Mouse (Mus musculus): ENCODE measurements around the gene Casp8. TPM values are rescaled to one million over a fixed set of nuclear protein-coding genes. Genes with fewer than 3 reads are reported as not detected.
"Not testable (repeated sequence)": the region's sequence is repeated elsewhere in the genome, so short reads cannot be mapped to it uniquely, and the experiment has no call there.

Casp8 gene
- polyA plus RNA-seq, 1 experiment from 2014 or later, result 39.1 TPM

- H3K4me3 ChIP-seq (ENCODE audit: low read depth, low read length), result no peak overlapping the region
- peaks cover 13% of the 10 kb centered on the region; the same call in 1 of the 2 replicates for H3K36me3 ChIP-seq (ENCODE audit: control insufficient read depth, insufficient read depth)
- H3K27ac ChIP-seq (ENCODE audit: low read depth, low read length), result peak overlapping the region; percentile 17; the same call in 1 of the 2 replicates
- WGBS, result 62% methylated on average over 6 of the region's 6 CpGs
- no peaks in the 10 kb centered on the region for H3K9me3 ChIP-seq (ENCODE audit: control insufficient read depth)
- no peaks in the 10 kb centered on the region for H3K27me3 ChIP-seq (replicated peaks; ENCODE audit: control insufficient read depth, insufficient read depth, low read length)
- no peak for ATAC-seq
- H3K9ac ChIP-seq (ENCODE audit: low read depth, low read length), result no peak overlapping the region
- H3K4me1 ChIP-seq (replicated peaks; ENCODE audit: control insufficient read depth, insufficient read depth, low read length), result no peaks in the 10 kb centered on the region
- peak; percentile 5; the same call in 1 of the 2 replicates for TF ChIP-seq CTCF (IDR thresholded peaks at IDR 0.05; ENCODE audit: low read depth)
- H3K4me2 ChIP-seq (replicated peaks; ENCODE audit: low read depth), result peak overlapping the region; percentile 40
Measured at GRCm38 (mm10) chr1:58803531-58803930, 8.4 kb downstream of the Casp8 start.

GRCm38 (mm10) chr1:58806651-58807050 lies 11.5 kb downstream of the Casp8 start:
- no peaks in the 10 kb centered on the region for H3K4me1 ChIP-seq (replicated peaks; ENCODE audit: control insufficient read depth, insufficient read depth, low read length)
- no peak overlapping the region for H3K27ac ChIP-seq (ENCODE audit: low read depth, low read length)
- no peak for TF ChIP-seq CTCF (IDR thresholded peaks at IDR 0.05; ENCODE audit: low read depth)
- no peak overlapping the region for H3K9ac ChIP-seq (ENCODE audit: low read depth, low read length)
- no peaks in the 10 kb centered on the region for H3K27me3 ChIP-seq (replicated peaks; ENCODE audit: control insufficient read depth, insufficient read depth, low read length)
- H3K4me2 ChIP-seq (replicated peaks; ENCODE audit: low read depth), result no peak overlapping the region
- no peak for ATAC-seq
- WGBS, result 67% methylated on average over 3 of the region's 3 CpGs
- H3K36me3 ChIP-seq (ENCODE audit: control insufficient read depth, insufficient read depth), result peaks cover 6% of the 10 kb centered on the region; the same call in 1 of the 2 replicates
- 0 out of 2 replicates have a peak, but pooled peaks cover 3% of the 10 kb centered on the region for H3K9me3 ChIP-seq (ENCODE audit: control insufficient read depth)
- no peak overlapping the region for H3K4me3 ChIP-seq (ENCODE audit: low read depth, low read length)

GRCm38 (mm10) chr1:58826319-58826718 lies 31.1 kb downstream of the Casp8 start:
- Histone ChIP-seq H3K27ac (ENCODE audit: low read depth, low read length) (no peak overlapping the region), H3K4me1 (replicated peaks; ENCODE audit: control insufficient read depth, insufficient read depth, low read length) (no peaks in the 10 kb centered on the region), H3K27me3 (replicated peaks; ENCODE audit: control insufficient read depth, insufficient read depth, low read length) (no peaks in the 10 kb centered on the region), H3K36me3 (ENCODE audit: control insufficient read depth, insufficient read depth) (peaks cover 72% of the 10 kb centered on the region), H3K9ac (ENCODE audit: low read depth, low read length) (no peak overlapping the region), H3K4me2 (replicated peaks; ENCODE audit: low read depth) (no peak overlapping the region), H3K4me3 (ENCODE audit: low read depth, low read length) (no peak overlapping the region), H3K9me3 (ENCODE audit: control insufficient read depth) (no peaks in the 10 kb centered on the region)
- 78% methylated on average over 3 of the region's 3 CpGs for WGBS
- no peak for ATAC-seq
- TF ChIP-seq CTCF (IDR thresholded peaks at IDR 0.05; ENCODE audit: low read depth), result no peak

- no peaks in the 10 kb centered on the region for H3K4me1 ChIP-seq (replicated peaks; ENCODE audit: control insufficient read depth, insufficient read depth, low read length)
- H3K9ac ChIP-seq (ENCODE audit: low read depth, low read length), result no peak overlapping the region
- ATAC-seq, result no peak
- H3K27me3 ChIP-seq (replicated peaks; ENCODE audit: control insufficient read depth, insufficient read depth, low read length), result no peaks in the 10 kb centered on the region
- 89% methylated on average over 5 of the region's 5 CpGs for WGBS
- no peaks in the 10 kb centered on the region for H3K9me3 ChIP-seq (ENCODE audit: control insufficient read depth)
- no peak overlapping the region for H3K4me3 ChIP-seq (ENCODE audit: low read depth, low read length)
- H3K27ac ChIP-seq (ENCODE audit: low read depth, low read length), result no peak overlapping the region
- H3K36me3 ChIP-seq (ENCODE audit: control insufficient read depth, insufficient read depth), result peaks cover 84% of the 10 kb centered on the region
- TF ChIP-seq CTCF (IDR thresholded peaks at IDR 0.05; ENCODE audit: low read depth), result no peak
- no peak overlapping the region for H3K4me2 ChIP-seq (replicated peaks; ENCODE audit: low read depth)
Measured at GRCm38 (mm10) chr1:58830741-58831140, 35.6 kb downstream of the Casp8 start.

- no peaks in the 10 kb centered on the region for H3K4me1 ChIP-seq (replicated peaks; ENCODE audit: control insufficient read depth, insufficient read depth, low read length)
- H3K9me3 ChIP-seq (ENCODE audit: control insufficient read depth), result no peaks in the 10 kb centered on the region
- H3K4me3 ChIP-seq (ENCODE audit: low read depth, low read length), result no peak overlapping the region
- no peak overlapping the region for H3K4me2 ChIP-seq (replicated peaks; ENCODE audit: low read depth)
- 77% methylated on average over 2 of the region's 2 CpGs for WGBS
- TF ChIP-seq CTCF (IDR thresholded peaks at IDR 0.05; ENCODE audit: low read depth), result no peak
- H3K27ac ChIP-seq (ENCODE audit: low read depth, low read length), result no peak overlapping the region
- no peak for ATAC-seq
- H3K36me3 ChIP-seq (ENCODE audit: control insufficient read depth, insufficient read depth), result peaks cover 69% of the 10 kb centered on the region
- no peaks in the 10 kb centered on the region for H3K27me3 ChIP-seq (replicated peaks; ENCODE audit: control insufficient read depth, insufficient read depth, low read length)
- H3K9ac ChIP-seq (ENCODE audit: low read depth, low read length), result no peak overlapping the region
Measured at GRCm38 (mm10) chr1:58832198-58832597, 37.0 kb downstream of the Casp8 start.

GRCm38 (mm10) chr1:58856811-58857210 lies 61.6 kb downstream of the Casp8 start:
- H3K4me2 ChIP-seq (replicated peaks; ENCODE audit: low read depth); H3K4me3 ChIP-seq (ENCODE audit: low read depth, low read length); H3K36me3 ChIP-seq (ENCODE audit: control insufficient read depth, insufficient read depth); H3K9ac ChIP-seq (ENCODE audit: low read depth, low read length); H3K4me1 ChIP-seq (replicated peaks; ENCODE audit: control insufficient read depth, insufficient read depth, low read length); ATAC-seq; H3K27me3 ChIP-seq (replicated peaks; ENCODE audit: control insufficient read depth, insufficient read depth, low read length); H3K9me3 ChIP-seq (ENCODE audit: control insufficient read depth); H3K27ac ChIP-seq (ENCODE audit: low read depth, low read length): not testable (repeated sequence)
- WGBS, result 58% methylated on average over 3 of the region's 3 CpGs

DNA sequence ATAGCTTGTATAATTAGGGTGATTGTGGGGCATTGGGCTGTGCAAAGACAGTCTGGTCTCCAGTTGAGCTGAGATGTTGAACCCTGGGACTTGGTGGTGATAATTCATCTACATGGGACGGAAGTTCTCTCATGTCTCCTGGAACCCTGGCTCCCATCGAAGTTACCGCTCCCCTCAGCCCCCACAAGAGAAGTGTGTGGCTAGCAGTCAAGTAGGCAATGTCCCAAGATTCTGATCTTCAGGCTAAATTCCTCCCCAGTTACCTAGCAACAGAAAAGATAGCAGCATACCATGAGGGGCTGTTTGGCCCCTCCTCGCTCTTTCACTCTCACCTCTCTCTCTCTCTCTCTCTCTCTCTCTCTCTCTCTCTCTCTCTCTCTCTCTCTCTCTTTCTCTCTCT lies 64.0 kb downstream of the Casp8 start:
- not testable (repeated sequence) for H3K4me1 ChIP-seq (replicated peaks; ENCODE audit: control insufficient read depth, insufficient read depth, low read length); H3K27ac ChIP-seq (ENCODE audit: low read depth, low read length); H3K27me3 ChIP-seq (replicated peaks; ENCODE audit: control insufficient read depth, insufficient read depth, low read length); H3K4me3 ChIP-seq (ENCODE audit: low read depth, low read length); ATAC-seq; H3K9me3 ChIP-seq (ENCODE audit: control insufficient read depth); H3K9ac ChIP-seq (ENCODE audit: low read depth, low read length); H3K4me2 ChIP-seq (replicated peaks; ENCODE audit: low read depth); H3K36me3 ChIP-seq (ENCODE audit: control insufficient read depth, insufficient read depth)
- whole genome bisulfite sequencing, result 51% methylated on average over 4 of the region's 4 CpGs

GRCm38 (mm10) chr1:58859738-58860365 lies 64.7 kb downstream of the Casp8 start:
- peak overlapping the region; percentile 30 for H3K4me2 ChIP-seq (replicated peaks; ENCODE audit: low read depth)
- 36% methylated on average over 13 of the region's 13 CpGs for WGBS
- H3K4me3 ChIP-seq (ENCODE audit: low read depth, low read length); H3K9ac ChIP-seq (ENCODE audit: low read depth, low read length); H3K27me3 ChIP-seq (replicated peaks; ENCODE audit: control insufficient read depth, insufficient read depth, low read length); H3K9me3 ChIP-seq (ENCODE audit: control insufficient read depth); H3K36me3 ChIP-seq (ENCODE audit: control insufficient read depth, insufficient read depth); H3K4me1 ChIP-seq (replicated peaks; ENCODE audit: control insufficient read depth, insufficient read depth, low read length): not testable (repeated sequence)
- peak overlapping the region; percentile 28; the same call in 1 of the 2 replicates for H3K27ac ChIP-seq (ENCODE audit: low read depth, low read length)
- peak; percentile 94 for ATAC-seq

- not testable (repeated sequence) for H3K4me3 ChIP-seq (ENCODE audit: low read depth, low read length); H3K36me3 ChIP-seq (ENCODE audit: control insufficient read depth, insufficient read depth); ATAC-seq; H3K4me1 ChIP-seq (replicated peaks; ENCODE audit: control insufficient read depth, insufficient read depth, low read length); H3K9me3 ChIP-seq (ENCODE audit: control insufficient read depth); H3K4me2 ChIP-seq (replicated peaks; ENCODE audit: low read depth); H3K27ac ChIP-seq (ENCODE audit: low read depth, low read length); H3K9ac ChIP-seq (ENCODE audit: low read depth, low read length); H3K27me3 ChIP-seq (replicated peaks; ENCODE audit: control insufficient read depth, insufficient read depth, low read length)
- WGBS, result 59% methylated on average over 3 of the region's 3 CpGs
Measured at GRCm38 (mm10) chr1:58860586-58860985, 65.4 kb downstream of the Casp8 start.

All from intestine, postnatal 0 days (tissue).